In the genomic region with DNA sequence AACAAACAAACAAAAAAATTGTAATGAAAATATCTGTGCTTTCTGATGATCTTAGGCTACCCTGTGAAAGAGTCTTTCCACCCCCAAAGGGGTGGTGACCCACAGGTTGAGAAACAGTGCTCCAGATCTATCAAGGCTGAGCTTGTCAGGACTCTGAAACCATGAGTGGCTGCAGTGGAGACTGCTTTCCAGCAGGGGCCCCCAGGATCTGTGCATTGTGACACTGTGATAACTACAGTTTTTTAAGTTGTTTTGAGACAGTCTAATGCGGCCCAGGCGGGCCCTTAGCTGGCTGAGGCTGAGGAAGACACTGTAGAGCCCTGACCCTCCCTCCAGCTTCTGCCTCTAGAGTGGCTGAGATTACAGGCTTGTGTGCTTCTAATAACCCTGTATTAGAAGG, we compare ENCODE assay signal across 34 mouse cellular contexts. TPM values are rescaled to one million over a fixed set of nuclear protein-coding genes. Genes with fewer than 3 reads are reported as not detected.
DNase-seq lines count a peak whose midpoint lies in the region; ATAC-seq and TF ChIP-seq lines count a peak whose summit lies in the region.
"Had no signal": no experiment of that assay in that cellular context is flagged by ENCODE, and none has a peak within 500 bp of the region (broad histone marks: within the 10 kb centered on the region; RNA-seq: fewer than 3 reads in every experiment).

No protein-coding gene starts in this region.

- no peak overlapping the region for H3K27ac ChIP-seq in layer of hippocampus, adult 2 months
- H3K27ac ChIP-seq in forebrain, embryonic 10.5 days: no peak overlapping the region
- H3K27ac ChIP-seq: embryonic facial prominence, embryonic 13.5 days; forebrain, embryonic 13.5 days; heart, embryonic 15.5 days; hindbrain, embryonic 14.5 days; limb, embryonic 10.5 days; macrophage; midbrain, embryonic 12.5 days had no signal

- no peak overlapping the region for H3K4me3 ChIP-seq in layer of hippocampus, adult 2 months
- H3K4me3 ChIP-seq in E14TG2a.4 (replicated peaks; ENCODE audit: low read length): no peak overlapping the region
- no peak overlapping the region for H3K4me3 ChIP-seq in forebrain, embryonic 10.5 days
- H3K4me3 ChIP-seq: embryonic facial prominence, embryonic 13.5 days; erythroblast, embryonic 14.5 days; forebrain, embryonic 13.5 days; heart, embryonic 15.5 days; limb, embryonic 10.5 days; midbrain, embryonic 12.5 days had no signal

- H3K36me3 ChIP-seq in E14TG2a.4 (ENCODE audit: insufficient read depth, low read length): no peaks in the 10 kb centered on the region
- H3K36me3 ChIP-seq in forebrain, embryonic 10.5 days (replicated peaks): no peaks in the 10 kb centered on the region
- H3K36me3 ChIP-seq: embryonic facial prominence, embryonic 13.5 days; heart, embryonic 15.5 days; limb, embryonic 10.5 days; midbrain, embryonic 12.5 days had no signal

- H3K4me1 ChIP-seq in E14TG2a.4 (replicated peaks; ENCODE audit: low read depth, low read length): peaks cover 7% of the 10 kb centered on the region
- 0 out of 2 replicates have a peak, but pooled peaks cover 3% of the 10 kb centered on the region for H3K4me1 ChIP-seq in forebrain, embryonic 10.5 days
- H3K4me1 ChIP-seq: embryonic facial prominence, embryonic 13.5 days; heart, embryonic 15.5 days; limb, embryonic 10.5 days had no signal

- H3K9me3 ChIP-seq in E14TG2a.4 (ENCODE audit: low read length): no peaks in the 10 kb centered on the region
- no peaks in the 10 kb centered on the region for H3K9me3 ChIP-seq in forebrain, embryonic 10.5 days
- H3K9me3 ChIP-seq: embryonic facial prominence, embryonic 13.5 days; forebrain, embryonic 13.5 days; heart, embryonic 15.5 days; limb, embryonic 10.5 days; midbrain, embryonic 12.5 days had no signal

- peak; percentile 51 for ATAC-seq in megakaryocyte progenitor cell, adult 5-6 weeks (replicated peaks; ENCODE audit: poor library complexity)
- ATAC-seq: CD4-positive, CD25-positive, alpha-beta regulatory T cell, adult 4 months; forebrain, embryonic 13.5 days; inflammation-experienced regulatory T-cells, adult 6 months; liver, postnatal 0 days; lung, postnatal 0 days had no signal

- peak; percentile 55 for TF ChIP-seq CTCF in layer of hippocampus, adult 2 months (conservative IDR thresholded peaks at IDR 0.05)
- peak; percentile 6; the same call in 1 of the 2 replicates for TF ChIP-seq CTCF in E14TG2a.4 (conservative IDR thresholded peaks at IDR 0.05; ENCODE audit: low read length)

- 73% methylated on average over 2 of the region's 2 CpGs for WGBS in forebrain, embryonic 10.5 days

- peak; percentile 30 for DNase-seq in adrenal gland, adult 2 months
- DNase-seq in adrenal gland, adult 8-10 months: no peak
- DNase-seq in layer of hippocampus, adult 2 months (ENCODE audit: low spot score in 2 of 2): no peak
- no peak for DNase-seq in layer of hippocampus, postnatal 25 days (ENCODE audit: extremely low spot score in 1 of 2, low spot score in 1 of 2)
- no peak for DNase-seq in forebrain, embryonic 10.5 days (ENCODE audit: extremely low spot score, low spot score)
- DNase-seq: cerebellum, adult 18-20 months; cerebellum, postnatal 14 days; gastrocnemius, postnatal 36 days; heart, postnatal 36 days; kidney, adult 9 months; kidney, postnatal 25 days; liver; liver, postnatal 0 days; right cerebral cortex, postnatal 14 days; spleen, adult 18-20 months; thymus, postnatal 14 days had no signal

- H3K27me3 ChIP-seq in E14TG2a.4 (ENCODE audit: insufficient read depth, low read length): peaks cover 14% of the 10 kb centered on the region
- peaks cover 24% of the 10 kb centered on the region for H3K27me3 ChIP-seq in forebrain, embryonic 10.5 days (ENCODE audit: poor library complexity, severe bottlenecking)
- H3K27me3 ChIP-seq: embryonic facial prominence, embryonic 13.5 days; forebrain, embryonic 13.5 days had no signal

RNA-seq across cellular contexts. Expression of gene Slc18a2, which starts 17.6 kb away (rescaled TPM):
- total RNA-seq in adrenal gland, adult 2 months (2021): 10 to 100 TPM; 10.4 to 25.8 TPM
- 4.3 and 8.7 TPM in 2 replicates for polyA plus RNA-seq in adrenal gland, adult 2 months (2012; rRNA removed)
- 10 to 100 TPM; 15.3 to 29.0 (median 22.7) TPM for total RNA-seq in adrenal gland, adult 8-10 months (2022)
- total RNA-seq in layer of hippocampus, adult 2 months (2021): 1 to 10 TPM; 1.2 to 1.4 TPM
- 1 to 10 TPM; 1.5 to 1.8 TPM for total RNA-seq in layer of hippocampus, postnatal 25 days (2021)
- total RNA-seq in megakaryocyte progenitor cell, adult 5-6 weeks (2015): 4.6 and 9.5 TPM in 2 replicates
- 2.2 and 3.8 TPM in 2 replicates for total RNA-seq in megakaryocyte progenitor cell, adult 5-6 weeks (2017)
- polyA plus RNA-seq in forebrain, embryonic 10.5 days (2016; fragmentation: Nextera tagmentation; extraction: Ambion mirVana): 10.8 and 10.9 TPM in 2 replicates
- polyA plus RNA-seq: erythroblast, embryonic 14.5 days had no signal

RNA-seq across cellular contexts. Expression of gene Kcnk18, which starts 24.0 kb away (rescaled TPM):
- not detected for total RNA-seq in adrenal gland, adult 2 months (2021)
- not detected in 2 replicates for polyA plus RNA-seq in adrenal gland, adult 2 months (2012; rRNA removed)
- not detected for total RNA-seq in adrenal gland, adult 8-10 months (2022)
- total RNA-seq in layer of hippocampus, adult 2 months (2021): not detected
- total RNA-seq in layer of hippocampus, postnatal 25 days (2021): not detected
- not detected in 2 replicates for total RNA-seq in megakaryocyte progenitor cell, adult 5-6 weeks (2015)
- not detected in 2 replicates for total RNA-seq in megakaryocyte progenitor cell, adult 5-6 weeks (2017)
- polyA plus RNA-seq in forebrain, embryonic 10.5 days (2016; fragmentation: Nextera tagmentation; extraction: Ambion mirVana): not detected in 2 replicates
- total RNA-seq: gastrocnemius, adult 18-20 months; gastrocnemius, postnatal 36 days; heart, adult 8-10 months; heart, postnatal 36 days; layer of hippocampus, adult 8-10 months; monocyte, adult 5-6 weeks had no signal
- polyA plus RNA-seq: CD4-positive, CD25-positive, alpha-beta regulatory T cell, adult 4 months; embryonic facial prominence, embryonic 13.5 days; erythroblast, embryonic 14.5 days; forebrain, embryonic 13.5 days; heart, embryonic 15.5 days; hindbrain, embryonic 14.5 days; inflammation-experienced regulatory T-cells, adult 6 months; limb, embryonic 10.5 days; liver, postnatal 0 days; lung, postnatal 0 days; macrophage; midbrain, embryonic 12.5 days; neural tube, embryonic 11.5 days had no signal
